Mouse (Mus musculus) naive thymus-derived CD4-positive, alpha-beta T cell, adult 2 months (primary cell): Measurements from ENCODE around the gene Gm19965.

Experiments
- DNase-seq: peaks from one replicate; pipeline ENCODE4 v3.0.0-alpha.2; 2011; ENCODE audit warnings: low read depth

Gene Gm19965

DNA sequence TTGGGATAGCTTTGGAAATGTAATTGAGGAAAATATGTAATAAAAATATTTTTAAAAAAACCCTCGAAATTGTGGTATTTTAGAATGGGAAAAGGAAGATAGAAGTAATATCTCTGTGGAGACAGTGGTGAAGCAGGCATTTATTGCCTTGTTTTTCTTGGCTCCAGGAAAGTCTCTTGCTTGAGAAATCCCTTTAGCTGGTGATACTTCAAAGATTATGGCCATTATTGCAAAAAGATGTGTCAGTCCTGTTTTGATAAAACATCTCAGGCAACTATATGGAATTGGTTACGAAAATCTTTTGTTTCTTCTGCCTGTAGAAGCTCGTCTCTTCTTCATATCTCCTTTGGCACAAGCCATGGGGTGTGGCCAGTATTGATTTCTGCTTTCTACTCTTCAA is at the start of gene Gm19965:
Gene Gm19965 (plus strand): TSS at position 301 of the 400 bp plus-strand sequence.
- DNase-seq, result no peak

DNA sequence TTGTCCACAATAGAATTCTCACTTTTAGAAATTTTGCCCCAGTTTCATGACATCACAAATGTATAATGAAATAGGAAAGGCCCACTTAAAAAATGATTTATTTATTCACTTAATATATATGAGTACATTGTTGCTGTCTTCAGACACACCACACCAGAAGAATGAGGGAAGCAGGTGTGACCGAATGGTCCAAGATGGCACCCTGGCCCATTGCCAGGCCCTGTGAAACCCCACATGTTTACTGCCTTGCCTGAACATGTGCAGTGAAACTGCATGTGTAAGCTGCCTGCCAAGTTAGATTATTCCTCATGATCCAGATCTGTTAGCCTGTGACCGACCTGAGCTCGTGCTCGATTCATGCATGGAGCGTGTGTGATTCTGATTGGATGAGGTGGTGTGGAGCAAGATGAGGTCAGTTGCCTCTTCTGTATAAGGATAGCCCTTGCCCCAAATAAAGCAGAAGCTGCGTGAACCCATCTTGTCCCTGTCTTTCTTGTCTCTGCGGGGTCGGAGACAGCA is 20.3 kb upstream of the Gm19965 start:
- no peak for DNase-seq
